Comparison of ENCODE assay signal across 22 mouse cellular contexts in genomic region chr3:83270982-83271381, GRCm38 (mm10).
DNase-seq lines count a peak whose midpoint lies in the region; ATAC-seq and TF ChIP-seq lines count a peak whose summit lies in the region.
"Had no signal": no experiment of that assay in that cellular context is flagged by ENCODE, and none has a peak within 500 bp of the region (broad histone marks: within the 10 kb centered on the region; RNA-seq: fewer than 3 reads in every experiment).

No protein-coding gene starts in this region.

- no peak overlapping the region for H3K9ac ChIP-seq in forebrain, postnatal 0 days
- no peak overlapping the region for H3K9ac ChIP-seq in forebrain, embryonic 13.5 days
- H3K9ac ChIP-seq in kidney, postnatal 0 days (ENCODE audit: low read depth, low read length): no peak overlapping the region
- H3K9ac ChIP-seq: forebrain, embryonic 12.5 days; hindbrain, embryonic 15.5 days had no signal

- H3K36me3 ChIP-seq in forebrain, postnatal 0 days (ENCODE audit: insufficient read depth): no peaks in the 10 kb centered on the region
- no peaks in the 10 kb centered on the region for H3K36me3 ChIP-seq in forebrain, embryonic 13.5 days (ENCODE audit: poor library complexity, severe bottlenecking)
- no peaks in the 10 kb centered on the region for H3K36me3 ChIP-seq in kidney, postnatal 0 days (ENCODE audit: insufficient read depth, low read length)
- H3K36me3 ChIP-seq: forebrain, embryonic 12.5 days; heart, embryonic 10.5 days; hindbrain, embryonic 15.5 days had no signal

- no peak for DNase-seq in forebrain, postnatal 0 days
- no peak for DNase-seq in kidney, postnatal 0 days (ENCODE audit: low spot score)
- DNase-seq in kidney, adult 9 months: no peak
- peak; percentile 48 for DNase-seq in retina, embryonic 14.5 days (ENCODE audit: low spot score)
- no peak for DNase-seq in retina, postnatal 1 day
- DNase-seq in urinary bladder, postnatal 14 days (ENCODE audit: low spot score): no peak
- DNase-seq: adrenal gland, adult 2 months; gastrocnemius, postnatal 36 days; heart, postnatal 10 days; kidney, adult 11 months; kidney, postnatal 25 days; lung, adult 18-20 months; right cerebral cortex, postnatal 25 days; thymus, adult 18-20 months had no signal

- no peaks in the 10 kb centered on the region for H3K27me3 ChIP-seq in forebrain, postnatal 0 days (ENCODE audit: insufficient read depth, low read length)
- H3K27me3 ChIP-seq in forebrain, embryonic 13.5 days: peaks cover 4% of the 10 kb centered on the region; the same call in 1 of the 2 replicates
- H3K27me3 ChIP-seq in kidney, postnatal 0 days (ENCODE audit: insufficient read depth, low read length): no peaks in the 10 kb centered on the region
- H3K27me3 ChIP-seq: forebrain, embryonic 12.5 days; hindbrain, embryonic 15.5 days had no signal

- H3K27ac ChIP-seq in forebrain, postnatal 0 days (ENCODE audit: low read depth, low read length): no peak overlapping the region
- H3K27ac ChIP-seq in forebrain, embryonic 13.5 days: no peak overlapping the region
- H3K27ac ChIP-seq in kidney, postnatal 0 days: no peak overlapping the region
- H3K27ac ChIP-seq: forebrain, embryonic 12.5 days; heart, embryonic 10.5 days; hindbrain, embryonic 15.5 days; macrophage had no signal

- H3K4me3 ChIP-seq in forebrain, postnatal 0 days (ENCODE audit: low read depth, low read length): no peak overlapping the region
- H3K4me3 ChIP-seq in forebrain, embryonic 13.5 days: no peak overlapping the region
- H3K4me3 ChIP-seq in kidney, postnatal 0 days (replicated peaks; ENCODE audit: low read depth, low read length): no peak overlapping the region
- H3K4me3 ChIP-seq: forebrain, embryonic 12.5 days; heart, embryonic 10.5 days; hindbrain, embryonic 15.5 days had no signal

- TF ChIP-seq CTCF in forebrain, postnatal 0 days (IDR thresholded peaks at IDR 0.05; ENCODE audit: low read depth): peak; percentile 37
- TF ChIP-seq CTCF in kidney, postnatal 0 days (IDR thresholded peaks at IDR 0.05; ENCODE audit: low read depth): peak; percentile 43; the same call in 1 of the 2 replicates

- H3K4me1 ChIP-seq in forebrain, postnatal 0 days (ENCODE audit: insufficient read depth): no peaks in the 10 kb centered on the region
- no peaks in the 10 kb centered on the region for H3K4me1 ChIP-seq in forebrain, embryonic 13.5 days
- H3K4me1 ChIP-seq in kidney, postnatal 0 days (replicated peaks; ENCODE audit: insufficient read depth, low read length): no peaks in the 10 kb centered on the region
- H3K4me1 ChIP-seq: forebrain, embryonic 12.5 days had no signal

- no peak overlapping the region for H3K4me2 ChIP-seq in forebrain, postnatal 0 days (ENCODE audit: low read depth)
- no peak overlapping the region for H3K4me2 ChIP-seq in forebrain, embryonic 13.5 days
- H3K4me2 ChIP-seq in kidney, postnatal 0 days (ENCODE audit: low read length): no peak overlapping the region
- H3K4me2 ChIP-seq: forebrain, embryonic 12.5 days; hindbrain, embryonic 15.5 days; liver, embryonic 11.5 days; midbrain, embryonic 11.5 days had no signal

- H3K9me3 ChIP-seq in forebrain, postnatal 0 days (ENCODE audit: low read length): no peaks in the 10 kb centered on the region
- H3K9me3 ChIP-seq in forebrain, embryonic 13.5 days (replicated peaks): no peaks in the 10 kb centered on the region
- H3K9me3 ChIP-seq in kidney, postnatal 0 days (replicated peaks; ENCODE audit: low read length): no peaks in the 10 kb centered on the region
- H3K9me3 ChIP-seq: forebrain, embryonic 12.5 days; heart, embryonic 10.5 days; hindbrain, embryonic 15.5 days had no signal

- ATAC-seq in forebrain, postnatal 0 days: no peak
- no peak for ATAC-seq in forebrain, embryonic 13.5 days
- no peak for ATAC-seq in kidney, postnatal 0 days (replicated peaks; ENCODE audit: low FRiP score, low read depth)
- ATAC-seq in cerebellum, adult (ENCODE audit: insufficient number of reproducible peaks, low FRiP score, low TSS enrichment): no peak

- WGBS in forebrain, postnatal 0 days: 60% methylated on average over 9 of the region's 9 CpGs
- 62% methylated on average over 9 of the region's 9 CpGs for WGBS in forebrain, embryonic 13.5 days
- WGBS in kidney, postnatal 0 days: 65% methylated on average over 9 of the region's 9 CpGs
